Mouse (Mus musculus) megakaryocyte, embryonic 14.5 days (primary cell): ENCODE measurements around the gene Rhoq.

Source experiments
- FLI1 ChIP-seq: IDR thresholded peaks from 2 replicates; pipeline ENCODE4 v1.6.1; 2012; ENCODE audit warnings: low read length, inconsistent platforms, mixed read lengths
- GATA1 ChIP-seq: IDR thresholded peaks from 3 replicates; pipeline ENCODE4 v1.6.1; 2012; ENCODE audit warnings: mixed read lengths, low read length, inconsistent platforms, borderline replicate concordance

DNA sequence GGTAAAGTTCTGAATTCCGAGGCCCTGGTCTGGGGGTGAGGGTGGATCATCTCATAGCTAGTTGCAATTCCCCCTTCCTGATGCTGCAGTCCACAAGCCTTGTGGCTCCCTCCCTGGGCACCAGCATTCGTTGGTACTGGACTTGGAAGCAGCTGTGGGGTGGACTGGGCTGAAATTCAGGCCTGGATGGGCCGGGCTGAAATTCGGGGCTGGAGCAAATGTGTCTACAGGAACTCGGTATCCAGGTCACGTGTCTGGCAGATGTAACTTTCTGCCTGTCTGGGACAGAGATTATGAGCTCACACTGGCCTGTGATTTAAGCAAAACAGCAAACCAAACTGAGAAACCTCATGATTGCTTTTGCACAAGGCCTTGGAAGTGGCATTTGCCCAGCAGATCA, 14.1 kb upstream of the Rhoq start:
- TF ChIP-seq GATA1 (no peak), FLI1 (no peak)
